Mouse (Mus musculus) NIH3T3 (cell line): ENCODE data around the gene Ap4m1.
A peak's percentile ranks its signal among the peaks of the same experiment; 100 is the strongest.
"Not testable (repeated sequence)": the region's sequence is repeated elsewhere in the genome, so short reads cannot be mapped to it uniquely, and the experiment has no call there.

Source experiments
- DNase-seq: peaks from one replicate; pipeline ENCODE4 v3.0.0-alpha.2; 2012; ENCODE audit warnings: low read depth

Gene Ap4m1

GRCm38 (mm10) chr5:138195463-138195862 lies 23.7 kb downstream of the Ap4m1 start:
- DNase-seq: no peak

- peak; percentile 52 for DNase-seq
These were observed 27.8 kb downstream of the Ap4m1 start for GRCm38 (mm10) chr5:138199576-138199975.

DNA sequence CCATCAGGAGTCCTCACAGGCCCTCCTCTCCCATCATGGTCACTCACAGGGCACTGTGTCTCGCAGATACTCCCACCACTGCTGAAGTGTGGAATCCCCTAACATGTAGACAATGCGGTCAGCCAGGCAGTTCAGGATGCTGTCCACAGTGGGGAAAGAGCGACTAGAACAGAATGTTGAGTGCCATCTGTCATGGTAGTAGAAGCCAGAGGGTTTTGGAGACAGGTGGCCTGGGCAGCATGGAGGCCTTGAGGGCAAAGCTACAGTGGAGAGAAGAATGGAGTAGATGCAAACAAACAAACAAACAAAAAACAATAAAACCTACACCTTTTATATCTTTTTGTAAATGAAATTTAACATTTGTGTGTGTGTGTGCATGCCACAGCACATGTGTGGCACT lies 30.3 kb downstream of the Ap4m1 start:
- no peak for DNase-seq

DNA sequence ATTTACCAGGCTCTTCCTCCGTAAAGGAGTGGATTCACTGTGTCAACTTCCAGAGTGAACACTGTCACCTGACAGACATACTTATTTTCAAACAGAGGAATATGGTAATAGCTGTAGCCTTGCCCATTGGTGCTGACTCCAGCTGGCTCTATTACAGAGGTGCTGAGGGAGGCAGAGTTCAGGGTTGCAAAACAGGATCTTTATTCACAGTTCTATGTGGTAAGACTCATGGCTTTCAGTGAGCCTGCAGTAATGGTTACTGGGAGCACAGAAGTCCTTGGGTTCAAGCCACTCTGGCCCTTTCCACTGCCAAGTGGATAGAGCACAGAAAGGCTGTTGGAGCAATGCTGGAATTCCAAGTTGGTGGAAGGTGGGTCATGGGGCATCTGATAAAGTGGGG lies 35.5 kb downstream of the Ap4m1 start:
- DNase-seq: no peak

DNA sequence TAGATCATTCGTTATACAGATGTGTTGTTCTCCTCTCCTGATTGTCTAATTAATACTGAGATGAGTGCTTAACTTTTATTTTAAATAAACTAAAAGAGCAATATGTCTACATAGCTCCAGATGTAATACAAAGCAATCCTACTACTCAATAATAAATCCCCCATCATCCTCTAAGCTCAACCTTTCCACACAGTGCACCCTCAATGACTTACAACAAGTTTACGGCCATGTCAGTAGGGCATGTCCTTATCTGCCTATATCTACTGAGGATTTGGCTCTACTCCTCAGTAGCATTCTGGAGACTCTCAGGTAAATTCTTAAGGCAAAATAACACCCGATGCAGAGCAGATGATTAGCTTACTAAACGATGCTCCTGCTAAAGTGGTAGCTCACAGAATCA lies 36.1 kb downstream of the Ap4m1 start:
- no peak for DNase-seq

DNA sequence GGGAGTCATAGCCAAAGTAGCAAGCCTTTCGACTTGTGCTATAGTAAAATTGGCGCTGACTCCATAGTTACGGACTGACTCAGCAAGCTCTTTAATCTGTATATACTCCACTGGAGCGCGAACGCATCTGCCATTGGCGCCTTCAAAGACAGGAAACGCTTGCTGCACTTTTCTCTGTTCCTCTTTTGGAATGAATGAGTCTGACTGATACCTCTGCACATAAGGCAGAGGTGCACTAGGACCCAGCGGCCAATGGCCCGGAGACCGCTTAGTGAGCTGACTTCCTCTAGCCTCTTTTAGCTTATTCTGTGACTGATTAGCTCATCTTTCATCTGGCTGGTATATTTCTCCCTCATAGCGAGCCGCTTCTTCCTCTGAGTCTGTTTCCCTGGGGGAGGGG lies 44.8 kb downstream of the Ap4m1 start:
- not testable (repeated sequence) for DNase-seq

DNA sequence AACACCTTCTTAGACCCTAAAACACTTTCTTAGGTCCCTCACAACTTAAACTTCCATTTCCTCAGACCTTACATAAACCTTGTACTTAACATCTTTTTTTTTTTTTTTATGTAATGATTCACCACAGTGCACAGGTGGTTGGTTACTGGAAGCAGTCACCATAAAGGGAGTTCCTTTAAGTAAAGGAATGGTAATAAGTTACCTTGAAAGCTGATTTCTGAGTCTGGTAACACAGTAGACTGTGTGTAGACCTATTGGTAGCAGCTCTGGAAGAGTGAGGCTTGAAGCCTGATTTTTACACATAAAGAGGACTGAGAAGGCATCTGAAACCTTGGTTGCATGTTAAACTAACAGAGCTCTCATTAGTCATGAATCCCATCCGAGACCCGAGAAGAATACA lies 48.1 kb downstream of the Ap4m1 start:
- no peak for DNase-seq

GRCm38 (mm10) chr5:138222111-138222510 lies 50.3 kb downstream of the Ap4m1 start:
- DNase-seq: peak; percentile 89

DNA sequence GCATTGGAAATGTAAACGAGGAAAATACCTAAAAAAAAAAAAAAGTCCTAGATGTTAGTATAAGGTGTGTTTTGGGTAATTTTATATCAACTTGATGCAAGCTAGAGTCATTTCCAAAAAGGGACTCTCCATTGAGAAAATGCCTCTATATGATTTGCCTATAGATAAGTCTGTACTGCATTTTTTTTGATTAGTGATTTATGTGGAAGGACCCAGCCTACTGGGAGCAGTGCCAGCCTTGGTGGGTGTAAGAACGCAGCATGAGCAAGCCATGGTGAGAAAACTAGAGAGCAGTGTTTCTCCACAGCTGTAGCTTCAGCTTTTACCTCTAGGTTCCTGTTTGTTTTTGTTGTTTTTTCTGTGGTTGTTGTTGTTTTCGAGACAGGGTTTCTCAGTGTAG lies 51.5 kb downstream of the Ap4m1 start:
- DNase-seq: no peak

DNA sequence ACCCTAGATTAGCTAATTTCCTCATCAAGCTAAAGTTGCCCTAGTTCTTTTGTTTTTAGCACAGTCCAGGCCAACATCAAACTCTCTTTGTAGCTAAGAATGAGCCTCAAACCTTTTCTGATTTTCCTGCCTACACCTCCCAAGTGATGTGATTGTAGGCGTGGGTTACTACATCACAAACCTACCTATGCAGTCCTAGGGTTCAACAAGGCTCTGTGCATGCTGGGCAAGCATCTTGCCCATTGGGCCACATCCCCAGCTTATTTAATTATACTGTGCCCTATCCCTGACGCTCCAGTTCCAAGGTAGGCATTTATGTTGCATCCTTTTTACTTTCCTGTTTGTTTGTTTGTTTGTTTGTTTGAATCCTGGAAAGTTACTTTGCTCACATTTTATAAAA lies 53.9 kb downstream of the Ap4m1 start, which contains the start of gene Nxpe5:
TSS of gene Nxpe5 (plus strand) at position 199 of the 400 bp plus-strand sequence.
- no peak for DNase-seq

- DNase-seq: no peak
These were observed 54.7 kb downstream of the Ap4m1 start for GRCm38 (mm10) chr5:138226491-138226890.

DNA sequence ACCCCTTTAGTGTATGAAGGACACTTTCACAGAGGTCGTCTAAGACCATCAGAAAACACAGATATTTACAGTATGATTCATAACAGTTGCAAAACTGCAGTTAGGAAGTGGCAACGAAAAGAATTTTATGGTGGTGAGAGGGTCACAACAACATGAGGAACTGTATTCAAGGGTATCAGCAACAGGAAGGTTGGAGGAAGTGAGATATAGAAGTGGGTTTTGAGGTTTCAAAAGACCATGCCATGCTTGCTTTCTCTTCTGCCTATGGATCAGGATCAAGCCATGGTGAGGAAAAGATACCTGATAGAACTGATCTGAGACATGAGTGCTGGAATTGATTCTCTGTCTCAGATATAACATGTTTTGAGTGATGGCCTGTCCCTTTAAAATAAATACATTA lies 55.6 kb downstream of the Ap4m1 start:
- DNase-seq: no peak

DNA sequence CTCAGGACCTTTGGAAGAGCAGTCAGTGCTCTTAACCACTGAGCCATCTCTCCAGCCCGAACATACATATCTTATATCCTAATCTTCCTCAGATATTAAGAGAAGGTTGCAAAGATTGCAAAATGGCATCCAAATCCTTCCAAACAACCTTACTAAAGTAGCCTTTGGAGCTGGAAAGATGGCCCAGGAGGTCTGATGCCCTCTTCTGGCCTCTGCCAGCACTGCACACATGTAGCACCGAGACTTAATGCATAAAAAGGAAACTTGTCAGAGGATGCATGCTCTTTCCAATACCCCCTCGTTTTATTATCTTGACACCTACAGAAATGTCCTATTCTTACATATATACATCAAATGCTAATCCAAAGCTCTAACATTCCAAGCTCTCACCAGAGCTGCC lies 56.2 kb downstream of the Ap4m1 start:
- DNase-seq: peak; percentile 63

DNA sequence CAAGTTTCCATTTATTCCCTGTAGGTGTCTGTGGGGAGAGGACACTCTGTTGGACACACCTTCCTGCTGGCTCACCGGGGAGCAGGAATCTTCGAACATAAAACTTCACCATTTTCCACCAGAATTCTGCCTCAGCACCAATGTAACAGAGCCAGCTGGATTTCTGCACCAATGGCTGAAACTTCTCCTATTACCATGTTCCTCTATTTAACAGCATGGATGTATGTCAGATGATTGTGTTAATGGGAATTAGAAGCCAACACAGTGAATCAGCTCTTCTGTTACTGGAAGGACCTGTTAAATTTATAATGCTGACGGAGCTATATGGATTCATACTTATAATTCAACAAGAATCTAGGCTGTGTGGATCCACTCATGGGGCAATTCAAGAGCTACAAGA lies 57.7 kb downstream of the Ap4m1 start:
- DNase-seq: no peak
